Mouse (Mus musculus): ENCODE data around the gene Cnot2. TPM values are rescaled to one million over a fixed set of nuclear protein-coding genes. Genes with fewer than 3 reads are reported as not detected.
"Not testable (repeated sequence)": the region's sequence is repeated elsewhere in the genome, so short reads cannot be mapped to it uniquely, and the experiment has no call there.

Cnot2 gene
- total RNA-seq (2022), result 10 to 100 TPM; 57.5 to 91.3 (median 78.9) TPM

GRCm38 (mm10) chr10:116581369-116581718, at the start of gene Cnot2:
Gene Cnot2, minus strand, starts transcription at chr10:116581511.
- DNase-seq, result peak; percentile 86

- no peak for DNase-seq
These were observed 47.6 kb upstream of the Cnot2 start for GRCm38 (mm10) chr10:116628926-116629325.

- no peak for DNase-seq
These were observed 44.7 kb upstream of the Cnot2 start for GRCm38 (mm10) chr10:116626009-116626408.

GRCm38 (mm10) chr10:116613250-116613649, 31.9 kb upstream of the Cnot2 start:
- DNase-seq, result not testable (repeated sequence)

GRCm38 (mm10) chr10:116604905-116605162, 23.5 kb upstream of the Cnot2 start:
- no peak for DNase-seq

- DNase-seq, result peak; percentile 5
These were observed 23.0 kb upstream of the Cnot2 start for GRCm38 (mm10) chr10:116604081-116604904.

- no peak for DNase-seq
These were observed 17.9 kb upstream of the Cnot2 start for GRCm38 (mm10) chr10:116599056-116599850.

GRCm38 (mm10) chr10:116582738-116583137, 1.4 kb upstream of the Cnot2 start:
- no peak for DNase-seq

GRCm38 (mm10) chr10:116581719-116582481, 589 bp upstream of the Cnot2 start:
- peak; percentile 39 for DNase-seq

- peak; percentile 19 for DNase-seq
These were observed 536 bp downstream of the Cnot2 start for GRCm38 (mm10) chr10:116580591-116581358.

GRCm38 (mm10) chr10:116579478-116579877, 1.8 kb downstream of the Cnot2 start:
- DNase-seq, result no peak

- no peak for DNase-seq
These were observed 2.9 kb downstream of the Cnot2 start for GRCm38 (mm10) chr10:116578375-116578774.

GRCm38 (mm10) chr10:116577181-116577580, 4.1 kb downstream of the Cnot2 start:
- no peak for DNase-seq

GRCm38 (mm10) chr10:116576071-116576470, 5.2 kb downstream of the Cnot2 start:
- DNase-seq, result not testable (repeated sequence)

- DNase-seq, result no peak
These were observed 10.8 kb downstream of the Cnot2 start for GRCm38 (mm10) chr10:116570526-116570925.

- DNase-seq, result no peak
These were observed 12.8 kb downstream of the Cnot2 start for GRCm38 (mm10) chr10:116568539-116568938.

- no peak for DNase-seq
These were observed 13.6 kb downstream of the Cnot2 start for GRCm38 (mm10) chr10:116567491-116568405.

GRCm38 (mm10) chr10:116566492-116566891, 14.8 kb downstream of the Cnot2 start:
- DNase-seq, result not testable (repeated sequence)

GRCm38 (mm10) chr10:116564828-116565602, 16.3 kb downstream of the Cnot2 start:
- DNase-seq, result no peak
